Mouse (Mus musculus) stomach, embryonic 14.5 days (tissue): Measurements from ENCODE around the gene Ift81. TPM values are rescaled to one million over a fixed set of nuclear protein-coding genes. Genes with fewer than 3 reads are reported as not detected.

Source experiments
- ATAC-seq: fragments of 200-750 bp; cut with Nextera tagmentation; 2 replicates; pipeline ENCODE4 v1.8.0; 2017; ENCODE audit warnings: low read depth, moderate TSS enrichment; ENCODE audit not compliant: insufficient number of reproducible peaks, insufficient read depth, low FRiP score
- H3K27ac ChIP-seq: fragments of 300-500 bp; sonication (generic); 2 replicates; pipeline ENCODE4 v1.5.1; 2014; ENCODE audit warnings: mild to moderate bottlenecking, low read length, moderate library complexity, mixed read lengths
- H3K27me3 ChIP-seq: fragments of 300-500 bp; sonication (generic); 2 replicates; pipeline ENCODE4 v1.6.1; 2014; ENCODE audit warnings: low read length, control low read depth, mixed read lengths; ENCODE audit not compliant: control insufficient read depth, insufficient read depth
- H3K36me3 ChIP-seq: fragments of 300-500 bp; sonication (generic); 2 replicates; pipeline ENCODE4 v1.6.1; 2014; ENCODE audit warnings: mild to moderate bottlenecking, control low read depth, low read length, moderate library complexity, mixed read lengths; ENCODE audit not compliant: control insufficient read depth, insufficient read depth
- H3K4me1 ChIP-seq: fragments of 300-500 bp; sonication (generic); 2 replicates; pipeline ENCODE4 v1.6.1; 2014; ENCODE audit warnings: low read length, control low read depth, mixed read lengths; ENCODE audit not compliant: control insufficient read depth, insufficient read depth
- H3K4me2 ChIP-seq: fragments of 300-500 bp; sonication (generic); replicated peaks from 2 replicates; pipeline ENCODE4 v1.6.1; 2014; ENCODE audit warnings: low read depth, low read length, control low read depth
- H3K4me3 ChIP-seq: fragments of 300-500 bp; sonication (generic); 2 replicates; pipeline ENCODE4 v1.5.1; 2014; ENCODE audit warnings: low read depth, low read length, control low read depth
- H3K9ac ChIP-seq: fragments of 300-500 bp; sonication (generic); replicated peaks from 2 replicates; pipeline ENCODE4 v1.6.1; 2014; ENCODE audit warnings: low read depth, mild to moderate bottlenecking, control low read depth, low read length, moderate library complexity, mixed read lengths
- H3K9me3 ChIP-seq: fragments of 300-500 bp; sonication (generic); 2 replicates; pipeline ENCODE4 v1.6.1; 2016; ENCODE audit warnings: low read depth, low read length, control low read depth; ENCODE audit not compliant: control insufficient read depth
- WGBS: fragments of 180-500 bp; shearing (Covaris S2); extraction: QIAGEN DNeasy Blood & Tissue Kit; methylation state at CpG from one replicate; pipeline ENCODE4 v1.1.7; 2014; 5-methylcytosine and 5-hydroxymethylcytosine counted together
- polyA plus RNA-seq: library from polyadenylated mRNA; unstranded; fragments of >200 nt; fragmentation: Nextera tagmentation; extraction: Ambion mirVana; gene quantifications from 2 replicates; pipeline ENCODE4 v1.2.1, GENCODE M21; 2014

The Ift81 gene
- polyA plus RNA-seq, 1 experiment from 2014 or later = 50.8 TPM

DNA sequence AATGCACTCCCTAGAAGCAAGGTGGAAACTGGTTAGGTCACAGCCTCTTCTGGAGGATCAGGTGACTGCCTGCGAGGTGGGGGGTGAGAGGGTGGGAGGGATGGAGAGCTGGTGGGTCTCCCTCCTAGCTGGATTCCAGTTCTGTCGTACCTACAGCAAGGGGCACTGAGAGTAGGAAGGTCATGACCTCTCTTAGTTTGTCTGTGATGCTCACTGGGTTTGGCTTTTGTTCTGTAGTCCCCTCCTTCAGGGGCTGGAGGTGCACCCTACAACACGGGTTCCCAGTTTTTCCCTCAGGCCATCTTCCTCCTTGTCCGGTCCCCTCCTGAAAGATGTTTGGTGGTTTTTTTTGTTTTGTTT, 110.6 kb downstream of the Ift81 start:
- Histone ChIP-seq H3K27me3 (no peaks in the 10 kb centered on the region), H3K9ac (no peak overlapping the region), H3K9me3 (no peaks in the 10 kb centered on the region), H3K4me1 (peaks cover 23% of the 10 kb centered on the region), H3K4me2 (no peak overlapping the region), H3K36me3 (0 out of 2 replicates have a peak, but pooled peaks cover 5% of the 10 kb centered on the region), H3K27ac (no peak overlapping the region), H3K4me3 (no peak overlapping the region)
- no peak for ATAC-seq
- WGBS = 37% methylated on average over 4 of the region's 4 CpGs

DNA sequence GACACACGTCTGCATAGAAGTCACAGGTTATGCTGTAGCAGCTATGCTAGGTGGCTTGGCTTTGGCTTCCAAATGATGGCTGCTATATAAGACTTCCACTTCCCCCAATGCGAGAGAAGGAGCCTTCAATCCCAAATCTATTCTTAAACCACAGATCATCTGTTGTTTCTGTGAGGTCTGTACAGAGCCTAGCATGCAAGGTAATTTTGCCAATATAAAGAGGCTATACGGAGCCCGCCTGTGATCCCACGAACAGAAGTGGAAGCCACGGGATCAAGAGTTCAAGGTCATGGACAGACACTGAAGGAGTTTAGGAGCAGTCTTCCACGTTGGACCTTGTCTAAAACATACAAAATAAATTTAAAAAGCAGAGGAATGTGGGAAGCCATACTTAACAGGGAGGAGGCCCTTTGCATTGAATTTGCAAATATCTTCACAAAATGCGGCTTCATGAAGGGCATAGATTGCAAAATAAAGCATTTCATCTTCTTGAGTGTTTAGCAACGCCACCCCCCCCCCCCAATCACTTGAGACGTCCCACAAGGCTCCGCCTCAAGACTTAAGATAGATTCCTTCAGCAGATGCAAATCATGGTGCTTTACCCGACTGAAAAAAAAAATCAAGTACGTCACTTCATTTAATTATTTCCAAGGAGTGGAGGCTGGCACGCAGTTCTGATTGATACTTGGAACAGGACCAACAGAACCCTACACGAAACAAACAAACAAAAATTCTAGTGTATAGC, 111.1 kb downstream of the Ift81 start:
- Histone ChIP-seq H3K4me2 (peak overlapping the region; percentile 76), H3K4me1 (peaks cover 24% of the 10 kb centered on the region), H3K27me3 (no peaks in the 10 kb centered on the region), H3K4me3 (peak overlapping the region; percentile 97), H3K9ac (peak overlapping the region; percentile 74), H3K27ac (peak overlapping the region; percentile 81; the same call in 1 of the 2 replicates), H3K36me3 (peaks cover 8% of the 10 kb centered on the region; the same call in 1 of the 2 replicates), H3K9me3 (no peaks in the 10 kb centered on the region)
- ATAC-seq = no peak
- 43% methylated on average over 15 of the region's 15 CpGs for WGBS

DNA sequence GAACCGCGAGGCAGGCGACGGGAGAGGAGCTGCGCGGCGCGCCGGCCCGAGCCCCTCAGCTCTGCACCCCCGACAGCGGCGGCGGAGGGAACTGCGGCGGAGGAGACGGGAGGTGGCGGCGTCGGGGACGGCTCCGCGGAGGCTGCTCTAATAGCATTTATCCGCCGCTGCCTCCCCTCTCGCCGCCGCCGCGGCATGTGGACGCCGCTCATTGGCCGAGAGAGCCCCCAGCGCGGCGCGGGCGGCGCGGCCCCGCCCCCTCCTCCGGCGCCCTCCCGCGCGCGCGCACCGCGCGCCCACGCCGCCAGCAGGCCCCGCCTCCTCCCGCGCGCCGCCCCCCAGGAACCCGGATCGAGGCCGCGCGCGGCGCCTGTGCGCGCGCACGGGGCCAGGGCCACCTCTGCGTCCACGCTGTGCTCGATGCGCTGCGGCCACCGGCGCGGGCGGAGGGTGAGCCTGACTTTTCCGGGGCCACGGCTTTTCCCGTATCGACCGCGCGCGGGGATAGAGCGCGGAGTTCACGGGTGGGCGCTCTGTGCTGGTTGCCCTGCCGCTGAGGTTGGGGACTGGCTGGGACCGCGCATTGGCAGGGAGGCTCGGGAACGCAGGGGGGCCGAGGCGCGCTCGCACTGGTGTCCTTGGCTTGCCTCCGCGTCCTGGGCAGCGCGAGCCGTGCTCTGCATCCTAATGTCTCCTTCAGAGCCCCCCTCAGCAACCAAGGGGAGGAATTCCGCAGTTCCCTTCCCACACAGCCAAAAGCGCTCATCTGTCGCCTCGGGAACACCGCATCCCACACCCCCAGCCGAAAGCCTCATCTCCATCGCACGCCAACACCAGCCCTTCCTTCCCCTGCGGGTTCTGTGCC, 112.0 kb downstream of the Ift81 start, which contains the start of gene Atp2a2:
TSS of gene Atp2a2 (minus strand) at position 149 of the 865 bp plus-strand sequence.
- peak within 1 kb of the TSS; percentile 99 for H3K27ac ChIP-seq
- no peaks in the 10 kb centered on the region for H3K9me3 ChIP-seq
- under 1% methylated on average over 83 of the region's 113 CpGs for WGBS
- H3K4me2 ChIP-seq = peak within 1 kb of the TSS; percentile 76
- peak; percentile 92 for ATAC-seq
- H3K9ac ChIP-seq = peak within 1 kb of the TSS; percentile 99
- H3K27me3 ChIP-seq = no peaks in the 10 kb centered on the region
- H3K4me3 ChIP-seq = peak within 1 kb of the TSS; percentile 97
- peaks cover 13% of the 10 kb centered on the region for H3K36me3 ChIP-seq
- H3K4me1 ChIP-seq = peaks cover 30% of the 10 kb centered on the region

DNA sequence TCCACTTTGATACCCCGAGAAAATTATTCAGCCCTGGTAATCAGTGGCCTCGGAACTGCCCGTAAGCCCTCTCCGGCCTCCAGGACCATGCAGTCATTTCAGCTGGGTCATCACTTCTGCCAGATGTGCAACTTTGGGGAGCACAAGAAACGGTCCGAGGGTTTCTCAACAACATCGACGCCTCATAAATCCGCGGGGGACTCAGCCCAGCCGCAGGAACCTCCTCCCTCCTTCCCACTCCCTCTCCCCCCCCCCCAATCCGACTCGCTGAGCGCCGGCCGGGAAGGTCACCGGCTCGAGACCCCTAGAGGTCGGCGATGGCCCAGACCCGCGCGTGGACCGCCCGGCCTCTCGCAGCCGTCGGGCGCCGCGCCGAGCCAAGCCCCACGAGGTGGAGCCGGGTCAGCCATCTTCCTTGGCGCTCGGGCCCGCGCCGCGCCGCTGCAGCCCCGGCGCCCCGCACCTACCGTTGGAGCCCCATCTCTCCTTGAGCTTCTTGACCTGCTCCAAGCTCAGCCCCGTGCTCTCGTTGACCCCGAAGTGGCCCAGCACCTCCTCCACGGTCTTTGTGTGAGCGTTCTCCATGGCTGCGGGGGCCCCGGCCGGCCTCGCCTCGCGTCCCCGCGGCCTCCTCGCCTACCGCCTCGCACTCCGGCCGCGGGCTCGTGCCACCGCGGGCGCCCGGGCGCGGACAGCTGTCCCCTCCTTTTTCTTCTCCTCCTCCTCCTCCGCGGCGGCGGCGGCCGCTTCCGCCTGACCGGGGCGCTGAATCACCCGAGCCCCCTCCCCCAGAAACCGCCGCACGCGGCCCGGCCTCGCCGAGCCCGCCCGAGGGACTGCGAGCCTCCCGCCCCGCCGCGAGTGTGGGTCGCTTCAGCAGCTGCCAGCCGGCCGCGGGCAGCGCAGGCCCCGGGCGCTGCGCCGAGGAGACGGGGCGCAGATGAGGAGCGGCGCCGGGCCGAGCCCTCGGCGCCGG, 112.9 kb downstream of the Ift81 start:
- Histone ChIP-seq H3K36me3 (peaks cover 13% of the 10 kb centered on the region), H3K4me2 (peak overlapping the region; percentile 71), H3K9me3 (no peaks in the 10 kb centered on the region), H3K4me1 (peaks cover 30% of the 10 kb centered on the region), H3K27me3 (no peaks in the 10 kb centered on the region), H3K27ac (peak overlapping the region; percentile 99), H3K4me3 (peak overlapping the region; percentile 97), H3K9ac (peak overlapping the region; percentile 99)
- 1% methylated on average over 100 of the region's 113 CpGs for WGBS
- ATAC-seq = peak; percentile 12

DNA sequence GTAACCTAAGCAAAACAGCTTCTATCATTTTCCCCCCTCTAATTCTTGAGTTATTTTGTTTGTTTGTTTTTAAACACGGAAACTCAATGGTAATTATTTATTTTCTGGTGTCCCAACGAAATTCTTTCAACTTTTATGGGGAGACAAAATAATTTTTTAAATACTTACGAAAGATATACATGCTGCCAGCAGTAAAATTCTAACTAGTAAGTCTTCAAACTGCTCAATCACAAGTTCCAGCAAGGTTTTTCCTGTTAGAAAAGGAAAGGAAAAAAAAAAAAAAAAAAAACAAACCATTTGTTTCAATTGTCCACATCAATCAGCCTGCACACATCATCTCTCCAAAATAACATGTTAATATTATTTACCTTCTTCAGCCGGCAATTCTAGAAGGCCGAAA, 113.8 kb downstream of the Ift81 start:
- peak overlapping the region; percentile 99 for H3K9ac ChIP-seq
- H3K36me3 ChIP-seq = peaks cover 21% of the 10 kb centered on the region
- peaks cover 30% of the 10 kb centered on the region for H3K4me1 ChIP-seq
- WGBS = 23% methylated on average over 5 of the region's 5 CpGs
- no peak for ATAC-seq
- no peaks in the 10 kb centered on the region for H3K9me3 ChIP-seq
- peak overlapping the region; percentile 71 for H3K4me2 ChIP-seq
- no peak overlapping the region; the same call in 1 of the 2 replicates for H3K27ac ChIP-seq
- no peaks in the 10 kb centered on the region for H3K27me3 ChIP-seq
- peak overlapping the region; percentile 97 for H3K4me3 ChIP-seq

Other genes with a start within 250 kb of the Ift81 start
- gene Gpn3, start 242.6 kb downstream of the Ift81 start, polyA plus RNA-seq = 65.7 and 67.0 TPM in 2 replicates
- 62.9 and 64.7 TPM in 2 replicates for gene Fam216a, start 242.2 kb downstream of the Ift81 start, polyA plus RNA-seq
- gene Arpc3, start 222.6 kb downstream of the Ift81 start, polyA plus RNA-seq = 43.4 and 49.9 TPM in 2 replicates
- gene Anapc7, start 192.8 kb downstream of the Ift81 start, polyA plus RNA-seq = 23.3 and 29.4 TPM in 2 replicates
- gene Atp2a2, start 112.3 kb downstream of the Ift81 start, polyA plus RNA-seq = 36.7 and 40.0 TPM in 2 replicates
- gene P2rx7, start 29.4 kb upstream of the Ift81 start, polyA plus RNA-seq = 1.9 and 2.9 TPM in 2 replicates
- gene P2rx4, start 93.0 kb upstream of the Ift81 start, polyA plus RNA-seq = 20.7 and 21.1 TPM in 2 replicates
- 25.7 and 28.2 TPM in 2 replicates for gene Camkk2, start 164.9 kb upstream of the Ift81 start, polyA plus RNA-seq
- gene Anapc5, start 206.8 kb upstream of the Ift81 start, polyA plus RNA-seq = 478 and 484 TPM in 2 replicates
- 35.8 and 44.6 TPM in 2 replicates for gene Rnf34, start 235.5 kb upstream of the Ift81 start, polyA plus RNA-seq